Mouse (Mus musculus) megakaryocyte, embryonic 14.5 days (primary cell): ENCODE data around the gene Cybrd1.

ENCODE experiments used
- FLI1 ChIP-seq: IDR thresholded peaks from 2 replicates; pipeline ENCODE4 v1.6.1; 2012; ENCODE audit warnings: low read length, inconsistent platforms, mixed read lengths
- GATA1 ChIP-seq: IDR thresholded peaks from 3 replicates; pipeline ENCODE4 v1.6.1; 2012; ENCODE audit warnings: mixed read lengths, low read length, inconsistent platforms, borderline replicate concordance

DNA sequence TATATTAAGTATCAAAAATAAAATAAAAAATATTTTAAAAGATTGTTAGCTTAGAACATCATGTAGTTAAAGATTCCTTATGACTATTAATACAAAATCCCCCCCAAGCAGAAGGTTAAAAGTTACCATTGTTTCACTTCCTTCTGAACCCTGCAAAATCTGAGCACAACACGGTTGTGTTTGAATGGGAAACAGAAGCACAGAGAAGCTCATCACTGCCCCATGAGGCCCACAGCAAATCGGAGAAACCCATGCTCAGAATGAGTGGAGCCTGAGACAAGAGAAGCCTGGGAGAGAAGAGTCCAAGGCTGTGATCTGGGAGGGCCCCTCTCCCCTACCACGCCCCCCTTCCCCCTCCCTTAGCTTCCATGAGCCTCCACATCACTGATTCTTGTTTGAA lies 13.0 kb upstream of the Cybrd1 start:
- no peak for TF ChIP-seq GATA1
- TF ChIP-seq FLI1 = no peak
